Mouse (Mus musculus) heart, embryonic 13.5 days (tissue): ENCODE measurements at regions not wholly inside any gene's neighbourhood (a gene's known extent, or its start where the extent isn't known, plus 50 kb on each side); places are given as distances from the start of the nearest gene placed in this dataset.

Experiments used
- ATAC-seq: fragments of 200-750 bp; cut with Nextera tagmentation; 2 replicates; pipeline ENCODE4 v1.8.0; 2017; ENCODE audit warnings: moderate TSS enrichment; ENCODE audit not compliant: insufficient number of reproducible peaks, low FRiP score, low TSS enrichment; ENCODE audit errors: extremely low read depth
- H3K27ac ChIP-seq: fragments of 300-500 bp; sonication (generic); replicated peaks from 2 replicates; pipeline ENCODE4 v1.5.1; 2015; ENCODE audit warnings: moderate library complexity, mild to moderate bottlenecking, inconsistent platforms
- H3K27me3 ChIP-seq: fragments of 300-500 bp; sonication (generic); replicated peaks from 2 replicates; pipeline ENCODE4 v1.6.1; 2015; ENCODE audit warnings: mild to moderate bottlenecking, inconsistent platforms
- H3K36me3 ChIP-seq: fragments of 300-500 bp; sonication (generic); 2 replicates; pipeline ENCODE4 v1.6.1; 2015; ENCODE audit warnings: mild to moderate bottlenecking, inconsistent platforms
- H3K4me1 ChIP-seq: fragments of 300-500 bp; sonication (generic); 2 replicates; pipeline ENCODE4 v1.6.1; 2015; ENCODE audit warnings: inconsistent platforms
- H3K4me2 ChIP-seq: fragments of 300-500 bp; sonication (generic); 2 replicates; pipeline ENCODE4 v1.6.1; 2015; ENCODE audit warnings: inconsistent platforms, mild to moderate bottlenecking, moderate library complexity
- H3K4me3 ChIP-seq: fragments of 300-500 bp; sonication (generic); 2 replicates; pipeline ENCODE4 v1.5.1; 2015; ENCODE audit warnings: moderate library complexity, mild to moderate bottlenecking, inconsistent platforms
- H3K9ac ChIP-seq: fragments of 300-500 bp; sonication (generic); 2 replicates; pipeline ENCODE4 v1.6.1; 2015; ENCODE audit warnings: inconsistent platforms, mild to moderate bottlenecking, moderate library complexity
- H3K9me3 ChIP-seq: fragments of 300-500 bp; sonication (generic); 2 replicates; pipeline ENCODE4 v1.6.1; 2016; ENCODE audit warnings: inconsistent platforms
- WGBS: fragments of 180-500 bp; shearing (Covaris S2); methylation state at CpG from one replicate; pipeline ENCODE4 v1.1.7; 2015; ENCODE audit warnings: mixed read lengths; 5-methylcytosine and 5-hydroxymethylcytosine counted together

- WGBS: 45% methylated on average over 7 of the region's 7 CpGs
- no peak overlapping the region for H3K9ac ChIP-seq
- ATAC-seq: no peak
Observed at GRCm38 (mm10) chr8:89412046-89412445, 368.1 kb upstream of the Sall1 start.

GRCm38 (mm10) chr8:89406688-89407087, 362.7 kb upstream of the Sall1 start:
- Histone ChIP-seq H3K9ac (no peak overlapping the region), H3K27me3 (no peaks in the 10 kb centered on the region), H3K9me3 (no peaks in the 10 kb centered on the region), H3K4me3 (no peak overlapping the region), H3K4me2 (no peak overlapping the region), H3K27ac (no peak overlapping the region), H3K36me3 (no peaks in the 10 kb centered on the region), H3K4me1 (no peaks in the 10 kb centered on the region)
- WGBS: 78% methylated on average over 5 of the region's 5 CpGs
- ATAC-seq: no peak

More at GRCm38 (mm10) chr8:89412046-89412445, 368.1 kb upstream of the Sall1 start:
- Histone ChIP-seq H3K36me3 (no peaks in the 10 kb centered on the region), H3K4me3 (no peak overlapping the region), H3K9me3 (no peaks in the 10 kb centered on the region), H3K4me2 (no peak overlapping the region), H3K27ac (no peak overlapping the region), H3K27me3 (no peaks in the 10 kb centered on the region), H3K4me1 (no peaks in the 10 kb centered on the region)

GRCm38 (mm10) chr8:89404287-89404686, 360.3 kb upstream of the Sall1 start:
- 76% methylated on average over 3 of the region's 3 CpGs for WGBS
- no peak overlapping the region for H3K4me2 ChIP-seq
- no peak overlapping the region for H3K4me3 ChIP-seq
- no peaks in the 10 kb centered on the region for H3K27me3 ChIP-seq
- no peaks in the 10 kb centered on the region for H3K4me1 ChIP-seq
- no peak overlapping the region for H3K27ac ChIP-seq
- no peak overlapping the region for H3K9ac ChIP-seq
- ATAC-seq: no peak
- no peaks in the 10 kb centered on the region for H3K36me3 ChIP-seq
- H3K9me3 ChIP-seq: no peaks in the 10 kb centered on the region

GRCm38 (mm10) chr8:89396673-89397072, 352.7 kb upstream of the Sall1 start:
- no peaks in the 10 kb centered on the region for H3K36me3 ChIP-seq
- H3K4me1 ChIP-seq: no peaks in the 10 kb centered on the region
- no peak overlapping the region for H3K4me2 ChIP-seq
- no peak overlapping the region for H3K9ac ChIP-seq
- H3K4me3 ChIP-seq: no peak overlapping the region
- no peak overlapping the region for H3K27ac ChIP-seq
- peaks cover 5% of the 10 kb centered on the region; the same call in 1 of the 2 replicates for H3K27me3 ChIP-seq
- H3K9me3 ChIP-seq: no peaks in the 10 kb centered on the region
- ATAC-seq: no peak

GRCm38 (mm10) chr8:89392749-89393148, 348.8 kb upstream of the Sall1 start:
- WGBS: 64% methylated on average over 6 of the region's 6 CpGs
- H3K4me1 ChIP-seq: peaks cover 15% of the 10 kb centered on the region
- no peak for ATAC-seq
- no peaks in the 10 kb centered on the region for H3K36me3 ChIP-seq
- H3K27me3 ChIP-seq: peaks cover 5% of the 10 kb centered on the region; the same call in 1 of the 2 replicates
- no peaks in the 10 kb centered on the region for H3K9me3 ChIP-seq
- H3K27ac ChIP-seq: no peak overlapping the region
- no peak overlapping the region for H3K9ac ChIP-seq
- H3K4me2 ChIP-seq: no peak overlapping the region
- H3K4me3 ChIP-seq: no peak overlapping the region

- H3K4me2 ChIP-seq: 0 out of 2 replicates have a peak overlapping the region, but pooled peaks have one; percentile 18
- H3K27me3 ChIP-seq: no peaks in the 10 kb centered on the region
- no peak for ATAC-seq
- no peaks in the 10 kb centered on the region for H3K36me3 ChIP-seq
- H3K4me1 ChIP-seq: peaks cover 30% of the 10 kb centered on the region
- H3K9ac ChIP-seq: no peak overlapping the region
- WGBS: 18% methylated on average over 6 of the region's 6 CpGs
- no peak overlapping the region for H3K27ac ChIP-seq
- H3K9me3 ChIP-seq: no peaks in the 10 kb centered on the region
- H3K4me3 ChIP-seq: no peak overlapping the region
Observed at GRCm38 (mm10) chr8:89388761-89389160, 344.8 kb upstream of the Sall1 start.

- Histone ChIP-seq H3K9me3 (no peaks in the 10 kb centered on the region), H3K36me3 (no peaks in the 10 kb centered on the region), H3K4me1 (peaks cover 30% of the 10 kb centered on the region), H3K4me3 (no peak overlapping the region), H3K4me2 (0 out of 2 replicates have a peak overlapping the region, but pooled peaks have one; percentile 18), H3K27me3 (no peaks in the 10 kb centered on the region), H3K9ac (no peak overlapping the region), H3K27ac (no peak overlapping the region)
- no peak for ATAC-seq
- 38% methylated on average over 8 of the region's 8 CpGs for WGBS
Observed at GRCm38 (mm10) chr8:89387295-89387694, 343.3 kb upstream of the Sall1 start.

GRCm38 (mm10) chr8:89385028-89385427, 341.1 kb upstream of the Sall1 start:
- H3K4me3 ChIP-seq: no peak overlapping the region
- 72% methylated on average over 5 of the region's 5 CpGs for WGBS
- no peak for ATAC-seq
- no peaks in the 10 kb centered on the region for H3K36me3 ChIP-seq
- no peak overlapping the region for H3K27ac ChIP-seq
- no peaks in the 10 kb centered on the region for H3K9me3 ChIP-seq
- H3K27me3 ChIP-seq: no peaks in the 10 kb centered on the region
- no peak overlapping the region for H3K4me2 ChIP-seq
- peaks cover 30% of the 10 kb centered on the region for H3K4me1 ChIP-seq
- no peak overlapping the region for H3K9ac ChIP-seq

- no peak for ATAC-seq
- WGBS: 80% methylated on average over 5 of the region's 5 CpGs
- H3K27ac ChIP-seq: no peak overlapping the region
Observed at GRCm38 (mm10) chr8:89383781-89384180, 339.8 kb upstream of the Sall1 start.

GRCm38 (mm10) chr8:89382538-89383380, 338.8 kb upstream of the Sall1 start:
- no peak overlapping the region for H3K4me3 ChIP-seq
- H3K27ac ChIP-seq: no peak overlapping the region
- no peaks in the 10 kb centered on the region for H3K27me3 ChIP-seq
- no peak for ATAC-seq
- H3K4me2 ChIP-seq: no peak overlapping the region
- no peaks in the 10 kb centered on the region for H3K9me3 ChIP-seq
- no peaks in the 10 kb centered on the region for H3K36me3 ChIP-seq
- H3K4me1 ChIP-seq: peaks cover 15% of the 10 kb centered on the region
- H3K9ac ChIP-seq: no peak overlapping the region
- WGBS: 57% methylated on average over 9 of the region's 9 CpGs

More at GRCm38 (mm10) chr8:89383781-89384180, 339.8 kb upstream of the Sall1 start:
- Histone ChIP-seq H3K36me3 (no peaks in the 10 kb centered on the region), H3K4me2 (no peak overlapping the region), H3K4me3 (no peak overlapping the region), H3K9ac (no peak overlapping the region), H3K27me3 (no peaks in the 10 kb centered on the region), H3K4me1 (peaks cover 26% of the 10 kb centered on the region), H3K9me3 (no peaks in the 10 kb centered on the region)

- Histone ChIP-seq H3K27me3 (no peaks in the 10 kb centered on the region), H3K4me3 (no peak overlapping the region), H3K27ac (no peak overlapping the region), H3K36me3 (no peaks in the 10 kb centered on the region), H3K4me2 (no peak overlapping the region), H3K9ac (no peak overlapping the region), H3K9me3 (no peaks in the 10 kb centered on the region), H3K4me1 (no peaks in the 10 kb centered on the region)
- no peak for ATAC-seq
- 74% methylated on average over 9 of the region's 9 CpGs for WGBS
Observed at GRCm38 (mm10) chr8:89380436-89380835, 336.5 kb upstream of the Sall1 start.

GRCm38 (mm10) chr8:89372761-89373160, 328.8 kb upstream of the Sall1 start:
- H3K9ac ChIP-seq: no peak overlapping the region
- no peak overlapping the region for H3K4me3 ChIP-seq
- H3K27ac ChIP-seq: no peak overlapping the region
- no peaks in the 10 kb centered on the region for H3K9me3 ChIP-seq
- no peaks in the 10 kb centered on the region for H3K4me1 ChIP-seq
- 79% methylated on average over 3 of the region's 3 CpGs for WGBS
- ATAC-seq: no peak
- H3K4me2 ChIP-seq: no peak overlapping the region
- no peaks in the 10 kb centered on the region for H3K27me3 ChIP-seq
- no peaks in the 10 kb centered on the region for H3K36me3 ChIP-seq
